ENCODE assay signal across 20 mouse cellular contexts in genomic region chr10:99116650-99117615, GRCm38 (mm10). TPM values are rescaled to one million over a fixed set of nuclear protein-coding genes. Genes with fewer than 3 reads are reported as not detected.
A peak's percentile ranks its signal among the peaks of the same experiment; 100 is the strongest.
DNase-seq lines count a peak whose midpoint lies in the region; ATAC-seq lines count a peak whose summit lies in the region.
"Had no signal": no experiment of that assay in that cellular context is flagged by ENCODE, and none has a peak within 500 bp of the region (broad histone marks: within the 10 kb centered on the region; RNA-seq: fewer than 3 reads in every experiment).

No protein-coding gene starts in this region.

- H3K9ac ChIP-seq in kidney, embryonic 15.5 days, result no peak overlapping the region
- H3K9ac ChIP-seq in intestine, embryonic 14.5 days (ENCODE audit: low read length), result no peak overlapping the region
- H3K9ac ChIP-seq in stomach, embryonic 16.5 days (ENCODE audit: low read length), result no peak overlapping the region
- H3K9ac ChIP-seq: liver, embryonic 14.5 days had no signal

- peak overlapping the region; percentile 0; the same call in 1 of the 2 replicates for H3K27ac ChIP-seq in kidney, embryonic 15.5 days
- H3K27ac ChIP-seq in intestine, embryonic 14.5 days (ENCODE audit: low read depth), result peak overlapping the region; percentile 74
- H3K27ac ChIP-seq in stomach, embryonic 16.5 days (ENCODE audit: low read length), result peak overlapping the region; percentile 87
- H3K27ac ChIP-seq: liver, embryonic 14.5 days; macrophage had no signal

- no peak for DNase-seq in kidney, adult 9 months
- peak; percentile 42 to 48 for DNase-seq in CD8-positive naive resting alpha-beta T cell, adult 2 months (ENCODE audit: low read depth in 2 of 2, low spot score in 2 of 2)
- no peak for DNase-seq in intestine, embryonic 14.5 days (ENCODE audit: low spot score)
- no peak for DNase-seq in gastrocnemius, postnatal 14 days
- DNase-seq in cerebellum, adult 9-10 months, result no peak
- DNase-seq in frontal cortex, postnatal 14 days (ENCODE audit: low spot score in 2 of 2), result no peak
- DNase-seq: adrenal gland, postnatal 36 days; B cell, adult 2 months; heart, adult 18-20 months; kidney, adult 2 months; layer of hippocampus, adult 9-11 months; right cerebral cortex, postnatal 25 days had no signal

- intact Hi-C loops in gastrocnemius, postnatal 14 days (cut with DNase I; ENCODE audit: low total_unique reads), result no loop called here

- ATAC-seq in kidney, embryonic 15.5 days (replicated peaks; ENCODE audit: low FRiP score), result peak; percentile 12; the same call in 1 of the 2 replicates
- no peak for ATAC-seq in intestine, embryonic 14.5 days (replicated peaks; ENCODE audit: low FRiP score, low TSS enrichment, low read depth)
- no peak for ATAC-seq in stomach, embryonic 16.5 days (ENCODE audit: insufficient read depth, low FRiP score)

- H3K27me3 ChIP-seq in kidney, embryonic 15.5 days, result no peaks in the 10 kb centered on the region
- no peaks in the 10 kb centered on the region for H3K27me3 ChIP-seq in intestine, embryonic 14.5 days (replicated peaks; ENCODE audit: control insufficient read depth, insufficient read depth, low read length)
- no peaks in the 10 kb centered on the region for H3K27me3 ChIP-seq in stomach, embryonic 16.5 days (ENCODE audit: control insufficient read depth, insufficient read depth, low read length)

- H3K4me3 ChIP-seq in kidney, embryonic 15.5 days (replicated peaks), result no peak overlapping the region
- H3K4me3 ChIP-seq in intestine, embryonic 14.5 days (ENCODE audit: low read depth, low read length), result no peak overlapping the region
- no peak overlapping the region for H3K4me3 ChIP-seq in stomach, embryonic 16.5 days (replicated peaks; ENCODE audit: low read length)

- whole genome bisulfite sequencing in kidney, embryonic 15.5 days, result 61% methylated on average over 16 of the region's 16 CpGs
- WGBS in intestine, embryonic 14.5 days, result 66% methylated on average over 16 of the region's 16 CpGs
- 65% methylated on average over 16 of the region's 16 CpGs for WGBS in stomach, embryonic 16.5 days

- H3K9me3 ChIP-seq in kidney, embryonic 15.5 days (replicated peaks), result no peaks in the 10 kb centered on the region
- no peaks in the 10 kb centered on the region for H3K9me3 ChIP-seq in intestine, embryonic 14.5 days (ENCODE audit: control insufficient read depth, low read length)
- no peaks in the 10 kb centered on the region for H3K9me3 ChIP-seq in stomach, embryonic 16.5 days (replicated peaks; ENCODE audit: control insufficient read depth, low read length)

- H3K4me1 ChIP-seq in kidney, embryonic 15.5 days, result peaks cover 45% of the 10 kb centered on the region
- H3K4me1 ChIP-seq in intestine, embryonic 14.5 days (replicated peaks; ENCODE audit: control insufficient read depth, insufficient read depth, low read length), result peaks cover 49% of the 10 kb centered on the region
- peaks cover 35% of the 10 kb centered on the region for H3K4me1 ChIP-seq in stomach, embryonic 16.5 days (ENCODE audit: control insufficient read depth, insufficient read depth, low read length)

- H3K4me2 ChIP-seq in kidney, embryonic 15.5 days, result peak overlapping the region; percentile 25; the same call in 1 of the 2 replicates
- no peak overlapping the region for H3K4me2 ChIP-seq in intestine, embryonic 14.5 days (ENCODE audit: low read length)
- H3K4me2 ChIP-seq in stomach, embryonic 16.5 days (ENCODE audit: low read depth, low read length), result no peak overlapping the region

- no peaks in the 10 kb centered on the region for H3K36me3 ChIP-seq in kidney, embryonic 15.5 days
- H3K36me3 ChIP-seq in intestine, embryonic 14.5 days (ENCODE audit: control insufficient read depth, insufficient read depth, low read length), result no peaks in the 10 kb centered on the region
- H3K36me3 ChIP-seq in stomach, embryonic 16.5 days (ENCODE audit: control insufficient read depth, insufficient read depth, low read length), result no peaks in the 10 kb centered on the region

RNA-seq across cellular contexts. Expression of gene Galnt4, which starts 9.0 kb away (rescaled TPM):
- 11.1 and 12.1 TPM in 2 replicates for polyA plus RNA-seq in kidney, embryonic 15.5 days (2015; fragmentation: Nextera tagmentation; extraction: Ambion mirVana)
- 23.9 and 24.2 TPM in 2 replicates for polyA plus RNA-seq in intestine, embryonic 14.5 days (2014; fragmentation: Nextera tagmentation; extraction: Ambion mirVana)
- polyA plus RNA-seq in stomach, embryonic 16.5 days (2015; fragmentation: Nextera tagmentation; extraction: Ambion mirVana), result 41.9 and 44.6 TPM in 2 replicates
- total RNA-seq in gastrocnemius, postnatal 14 days (2021), result 1 to 10 TPM; 3.0 to 3.5 TPM

RNA-seq across cellular contexts. Expression of gene Phxr2, which starts 9.2 kb away (rescaled TPM):
- polyA plus RNA-seq in kidney, embryonic 15.5 days (2015; fragmentation: Nextera tagmentation; extraction: Ambion mirVana), result not detected in 2 replicates
- polyA plus RNA-seq in intestine, embryonic 14.5 days (2014; fragmentation: Nextera tagmentation; extraction: Ambion mirVana), result not detected in 2 replicates
- polyA plus RNA-seq in stomach, embryonic 16.5 days (2015; fragmentation: Nextera tagmentation; extraction: Ambion mirVana), result not detected in 2 replicates
- not detected for total RNA-seq in gastrocnemius, postnatal 14 days (2021)
- total RNA-seq: adrenal gland, postnatal 36 days; heart, adult 18-20 months; hematopoietic stem cell, adult 5-6 weeks; left cerebral cortex, postnatal 14 days had no signal
- polyA plus RNA-seq: cortical plate, adult 2 months; frontal cortex, adult 2 months; kidney, adult 2 months; liver, embryonic 14.5 days; macrophage had no signal

RNA-seq across cellular contexts. Expression of gene Poc1b, which starts 10.1 kb away (rescaled TPM):
- polyA plus RNA-seq in kidney, embryonic 15.5 days (2015; fragmentation: Nextera tagmentation; extraction: Ambion mirVana), result 21.7 and 25.5 TPM in 2 replicates
- polyA plus RNA-seq in intestine, embryonic 14.5 days (2014; fragmentation: Nextera tagmentation; extraction: Ambion mirVana), result 29.7 and 33.5 TPM in 2 replicates
- 16.1 and 19.8 TPM in 2 replicates for polyA plus RNA-seq in stomach, embryonic 16.5 days (2015; fragmentation: Nextera tagmentation; extraction: Ambion mirVana)
- 1 to 10 TPM; 3.2 to 4.8 TPM for total RNA-seq in gastrocnemius, postnatal 14 days (2021)

Comparison
In these comparisons a context has a peak if more than half of its experiments do, and no peak if none do; other contexts are left out.
1. H3K27ac ChIP-seq: peak in every context shown above with its lines; median percentile 87 in stomach, embryonic 16.5 days; 74 in intestine, embryonic 14.5 days; 0 in kidney, embryonic 15.5 days.
2. DNase-seq: peak in CD8-positive naive resting alpha-beta T cell, adult 2 months (2 of 2); none in kidney, adult 9 months (single experiment), intestine, embryonic 14.5 days (single experiment), gastrocnemius, postnatal 14 days (single experiment), cerebellum, adult 9-10 months (single experiment) and frontal cortex, postnatal 14 days (0 of 2).